Mouse (Mus musculus): ENCODE results near the gene Akap14. TPM values are rescaled to one million over a fixed set of nuclear protein-coding genes. Genes with fewer than 3 reads are reported as not detected.
"Not testable (repeated sequence)": the region's sequence is repeated elsewhere in the genome, so short reads cannot be mapped to it uniquely, and the experiment has no call there.

The Akap14 gene
- not detected for total RNA-seq (2021)
- long read RNA-seq, experiment 1: 0 reads
- long read RNA-seq, experiment 2, partial matches to known transcripts: 0 of 1 reads
- long read RNA-seq, experiment 2, other reads (novel, unspliced or antisense): 1 of 1 reads

- intact Hi-C loops (cut with DNase I): no loop called here
- DNase-seq: no peak
Observed at GRCm38 (mm10) chrX:37168742-37169141, at the start of gene Akap14. Gene Akap14, minus strand, starts transcription at chrX:37168842.

- intact Hi-C loops (cut with DNase I): no loop called here
- DNase-seq: no peak
Observed at GRCm38 (mm10) chrX:37210941-37211340, 42.3 kb upstream of the Akap14 start, which contains the start of gene Gm9. Gene Gm9, minus strand, starts transcription at chrX:37211041.

- no peak for DNase-seq
- intact Hi-C loops (cut with DNase I): no loop called here
Observed at GRCm38 (mm10) chrX:37198676-37199075, 30.0 kb upstream of the Akap14 start.

- DNase-seq: no peak
- intact Hi-C loops (cut with DNase I): no loop called here
Observed at GRCm38 (mm10) chrX:37191744-37192379, 23.2 kb upstream of the Akap14 start.

GRCm38 (mm10) chrX:37191105-37191743, 22.6 kb upstream of the Akap14 start, which contains the start of the genes Ndufa1 and Rnf113a1:
Gene Ndufa1, minus strand, starts transcription at chrX:37191163.
Gene Rnf113a1, plus strand, starts transcription at chrX:37191245.
- DNase-seq: peak; percentile 76 to 81
- intact Hi-C loops (cut with DNase I): no loop called here

GRCm38 (mm10) chrX:37190755-37191104, 22.1 kb upstream of the Akap14 start:
- intact Hi-C loops (cut with DNase I): no loop called here
- no peak for DNase-seq

GRCm38 (mm10) chrX:37184401-37184800, 15.8 kb upstream of the Akap14 start:
- DNase-seq; intact Hi-C loops (cut with DNase I): not testable (repeated sequence)

- DNase-seq: peak; percentile 11 to 44
- intact Hi-C loops (cut with DNase I): no loop called here
Observed at GRCm38 (mm10) chrX:37167085-37167484, 1.6 kb downstream of the Akap14 start.

- DNase-seq: no peak
- intact Hi-C loops (cut with DNase I): no loop called here
Observed at GRCm38 (mm10) chrX:37163115-37163514, 5.5 kb downstream of the Akap14 start.

- intact Hi-C loops (cut with DNase I): no loop called here
- DNase-seq: no peak
Observed at GRCm38 (mm10) chrX:37161169-37161568, 7.5 kb downstream of the Akap14 start.

GRCm38 (mm10) chrX:37157839-37158238, 10.8 kb downstream of the Akap14 start:
- intact Hi-C loops (cut with DNase I): no loop called here
- no peak for DNase-seq

GRCm38 (mm10) chrX:37144954-37145353, 23.7 kb downstream of the Akap14 start:
- intact Hi-C loops (cut with DNase I): no loop called here
- DNase-seq: no peak

- DNase-seq; intact Hi-C loops (cut with DNase I): not testable (repeated sequence)
Observed at GRCm38 (mm10) chrX:37144498-37144897, 24.1 kb downstream of the Akap14 start.

GRCm38 (mm10) chrX:37141732-37142131, 26.9 kb downstream of the Akap14 start:
- intact Hi-C loops (cut with DNase I): no loop called here
- no peak for DNase-seq

GRCm38 (mm10) chrX:37126671-37127358, 41.8 kb downstream of the Akap14 start, which contains the start of gene Nkap:
Gene Nkap, plus strand, starts transcription at chrX:37126795.
- peak; percentile 73 to 82 for DNase-seq
- intact Hi-C loops (cut with DNase I): no loop called here

- no peak for DNase-seq
- intact Hi-C loops (cut with DNase I): no loop called here
Observed at GRCm38 (mm10) chrX:37125511-37125910, 43.1 kb downstream of the Akap14 start.

- DNase-seq: no peak
- intact Hi-C loops (cut with DNase I): no loop called here
Observed at GRCm38 (mm10) chrX:37120212-37120611, 48.4 kb downstream of the Akap14 start.

- intact Hi-C loops (cut with DNase I): no loop called here
- no peak for DNase-seq
Observed at GRCm38 (mm10) chrX:37119585-37119984, 49.1 kb downstream of the Akap14 start.

- intact Hi-C loops (cut with DNase I): no loop called here
- no peak for DNase-seq
Observed at GRCm38 (mm10) chrX:37117085-37117484, 51.6 kb downstream of the Akap14 start.

GRCm38 (mm10) chrX:37110881-37111193, 57.8 kb downstream of the Akap14 start:
- intact Hi-C loops (cut with DNase I): no loop called here

GRCm38 (mm10) chrX:37110193-37110880, 58.3 kb downstream of the Akap14 start, which contains the start of gene Upf3b:
Gene Upf3b, minus strand, starts transcription at chrX:37110322.
- intact Hi-C loops (cut with DNase I): no loop called here
- peak; percentile 89 to 92 for DNase-seq

More at GRCm38 (mm10) chrX:37110881-37111193, 57.8 kb downstream of the Akap14 start:
- DNase-seq: no peak
